Mouse (Mus musculus): ENCODE results near the gene Polk.

Polk gene

GRCm38 (mm10) chr13:96529542-96529941, 12.8 kb downstream of the Polk start:
- no peak for DNase-seq (ENCODE audit: low spot score in 2 of 2)

- DNase-seq (ENCODE audit: low spot score in 2 of 2): no peak
These were observed 13.6 kb downstream of the Polk start for GRCm38 (mm10) chr13:96528776-96529175.

- no peak for DNase-seq (ENCODE audit: low spot score in 2 of 2)
These were observed 14.5 kb downstream of the Polk start for GRCm38 (mm10) chr13:96527856-96528255.

- no peak for DNase-seq (ENCODE audit: low spot score in 2 of 2)
These were observed 15.4 kb downstream of the Polk start for GRCm38 (mm10) chr13:96527022-96527421.

GRCm38 (mm10) chr13:96521294-96521693, 21.1 kb downstream of the Polk start:
- no peak for DNase-seq (ENCODE audit: low spot score in 2 of 2)

- no peak for DNase-seq (ENCODE audit: low spot score in 2 of 2)
These were observed 25.0 kb downstream of the Polk start for GRCm38 (mm10) chr13:96517335-96517734.

- no peak for DNase-seq (ENCODE audit: low spot score in 2 of 2)
These were observed 26.1 kb downstream of the Polk start for GRCm38 (mm10) chr13:96516249-96516648.

GRCm38 (mm10) chr13:96514154-96514942, 28.0 kb downstream of the Polk start:
- no peak for DNase-seq (ENCODE audit: low spot score in 2 of 2)

- no peak for DNase-seq (ENCODE audit: low spot score in 2 of 2)
These were observed 30.5 kb downstream of the Polk start for GRCm38 (mm10) chr13:96511893-96512292.

GRCm38 (mm10) chr13:96511262-96511661, 31.1 kb downstream of the Polk start:
- no peak for DNase-seq (ENCODE audit: low spot score in 2 of 2)

GRCm38 (mm10) chr13:96510635-96511034, 31.7 kb downstream of the Polk start:
- no peak for DNase-seq (ENCODE audit: low spot score in 2 of 2)

- no peak for DNase-seq (ENCODE audit: low spot score in 2 of 2)
These were observed 34.8 kb downstream of the Polk start for GRCm38 (mm10) chr13:96507541-96507940.

- DNase-seq (ENCODE audit: low spot score in 2 of 2): no peak
These were observed 36.1 kb downstream of the Polk start for GRCm38 (mm10) chr13:96506313-96506712.

GRCm38 (mm10) chr13:96505661-96506060, 36.7 kb downstream of the Polk start:
- no peak for DNase-seq (ENCODE audit: low spot score in 2 of 2)

- DNase-seq (ENCODE audit: low spot score in 2 of 2): no peak
These were observed 42.5 kb downstream of the Polk start for GRCm38 (mm10) chr13:96499891-96500290.

GRCm38 (mm10) chr13:96496630-96497029, 45.7 kb downstream of the Polk start:
- DNase-seq (ENCODE audit: low spot score in 2 of 2): no peak

GRCm38 (mm10) chr13:96490433-96490832, 51.9 kb downstream of the Polk start, which contains the start of gene Gm17622:
Gene Gm17622, plus strand, starts transcription at chr13:96490733.
- no peak for DNase-seq (ENCODE audit: low spot score in 2 of 2)

- no peak for DNase-seq (ENCODE audit: low spot score in 2 of 2)
These were observed 54.4 kb downstream of the Polk start for GRCm38 (mm10) chr13:96487968-96488367.

GRCm38 (mm10) chr13:96487230-96487629, 55.1 kb downstream of the Polk start:
- DNase-seq (ENCODE audit: low spot score in 2 of 2): no peak

- DNase-seq (ENCODE audit: low spot score in 2 of 2): no peak
These were observed 63.4 kb downstream of the Polk start for GRCm38 (mm10) chr13:96478991-96479390.

- DNase-seq (ENCODE audit: low spot score in 2 of 2): no peak
These were observed 65.2 kb downstream of the Polk start for GRCm38 (mm10) chr13:96477226-96477625.

GRCm38 (mm10) chr13:96470957-96471356, 71.4 kb downstream of the Polk start, which contains the start of gene Ankdd1b:
Gene Ankdd1b, minus strand, starts transcription at chr13:96471198.
- no peak for DNase-seq (ENCODE audit: low spot score in 2 of 2)

GRCm38 (mm10) chr13:96470556-96470955, 71.8 kb downstream of the Polk start:
- DNase-seq (ENCODE audit: low spot score in 2 of 2): no peak

- DNase-seq (ENCODE audit: low spot score in 2 of 2): no peak
These were observed 73.7 kb downstream of the Polk start for GRCm38 (mm10) chr13:96468678-96469077.
